Mouse (Mus musculus): ENCODE results near the gene Ctnnal1.

Gene Ctnnal1

DNA sequence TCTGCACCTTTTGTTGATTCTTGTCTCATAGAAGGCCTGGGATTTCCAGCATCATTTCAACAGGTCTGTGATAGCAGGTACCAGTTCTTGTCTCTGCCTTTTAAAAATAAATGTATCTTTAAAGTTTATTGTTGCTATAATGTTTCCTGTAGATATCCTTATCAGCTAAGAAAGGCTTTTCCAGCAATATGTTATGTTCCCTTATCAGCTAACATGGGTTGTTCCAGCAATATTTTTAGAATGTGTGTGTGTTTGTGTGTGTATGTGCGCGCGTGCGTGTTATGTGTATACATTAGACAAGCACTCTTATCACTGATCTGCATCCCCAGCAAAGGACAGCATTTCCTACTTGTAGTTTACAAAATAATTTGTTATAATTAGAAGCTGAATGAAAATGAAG, 3.4 kb downstream of the Ctnnal1 start:
- DNase-seq (ENCODE audit: low spot score) = no peak

DNA sequence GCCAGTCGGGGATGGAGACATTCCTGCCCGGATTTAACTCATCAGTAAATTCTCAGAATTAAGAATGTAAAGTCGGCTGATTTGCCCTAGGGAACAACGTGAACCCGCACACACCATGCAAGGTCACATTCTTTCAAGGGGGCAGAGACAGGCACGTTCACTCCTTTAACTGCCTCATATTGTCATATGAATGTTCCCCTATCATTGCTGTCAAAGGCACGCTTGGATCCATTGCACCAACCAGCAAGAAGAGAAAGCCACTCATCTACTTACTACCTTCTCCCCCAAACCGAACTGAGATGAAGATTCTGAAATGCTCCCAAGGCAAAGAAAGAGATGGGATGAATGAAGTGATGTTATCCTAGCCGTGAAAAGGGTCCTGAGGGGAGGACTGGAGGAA, 6.3 kb downstream of the Ctnnal1 start:
- no peak for DNase-seq (ENCODE audit: low spot score)

DNA sequence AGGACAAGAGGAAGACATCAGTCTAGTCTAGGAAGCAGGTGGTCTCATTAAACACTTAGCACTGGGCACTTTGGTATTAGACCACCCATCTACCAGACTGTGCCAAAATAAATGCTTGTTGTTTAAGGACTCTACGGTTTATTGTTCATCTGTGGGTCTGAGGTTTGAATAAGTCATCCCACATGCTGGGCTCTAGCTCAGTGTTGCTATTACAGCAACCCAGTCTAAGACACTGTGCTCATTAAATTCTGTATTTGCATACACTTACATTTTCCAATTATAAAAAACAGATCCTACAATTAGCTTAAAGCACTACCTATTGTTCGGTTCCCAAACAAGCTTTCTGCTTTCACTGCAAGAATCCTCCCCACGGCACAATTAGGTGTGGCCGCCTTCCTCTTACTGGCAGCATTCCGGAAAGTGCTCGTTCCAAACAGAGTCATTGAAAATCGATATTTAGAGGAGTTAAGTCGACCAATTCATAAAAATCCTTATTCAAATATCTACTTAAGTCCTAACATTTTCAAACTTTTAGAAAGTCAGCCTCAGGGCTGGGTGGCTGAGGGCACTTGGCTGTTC, 8.5 kb downstream of the Ctnnal1 start:
- no peak for DNase-seq (ENCODE audit: low spot score)

GRCm38 (mm10) chr4:56855935-56856334, 9.1 kb downstream of the Ctnnal1 start:
- DNase-seq (ENCODE audit: low spot score) = no peak

GRCm38 (mm10) chr4:56850724-56851123, 14.3 kb downstream of the Ctnnal1 start:
- DNase-seq (ENCODE audit: low spot score) = no peak

GRCm38 (mm10) chr4:56848044-56848443, 16.9 kb downstream of the Ctnnal1 start:
- no peak for DNase-seq (ENCODE audit: low spot score)

DNA sequence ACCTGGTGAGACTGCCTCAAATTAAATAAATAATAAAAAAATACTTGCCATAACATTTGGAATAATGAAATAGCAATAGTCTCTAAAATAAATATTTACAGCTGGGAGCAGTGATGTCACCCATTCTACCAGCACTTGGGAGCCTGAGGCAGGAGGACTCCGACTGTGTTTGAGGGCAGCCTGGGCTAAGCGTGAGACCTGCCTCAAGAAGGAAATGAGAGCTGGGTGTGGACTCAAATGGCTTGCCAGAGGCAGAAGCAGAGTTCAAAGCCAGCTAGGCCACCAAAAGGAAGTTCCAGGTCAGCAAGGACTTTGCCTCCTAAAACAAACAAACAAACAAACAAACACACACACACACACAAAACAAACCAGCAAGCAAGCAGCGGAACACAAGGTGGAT, 17.6 kb downstream of the Ctnnal1 start:
- no peak for DNase-seq (ENCODE audit: low spot score)

DNA sequence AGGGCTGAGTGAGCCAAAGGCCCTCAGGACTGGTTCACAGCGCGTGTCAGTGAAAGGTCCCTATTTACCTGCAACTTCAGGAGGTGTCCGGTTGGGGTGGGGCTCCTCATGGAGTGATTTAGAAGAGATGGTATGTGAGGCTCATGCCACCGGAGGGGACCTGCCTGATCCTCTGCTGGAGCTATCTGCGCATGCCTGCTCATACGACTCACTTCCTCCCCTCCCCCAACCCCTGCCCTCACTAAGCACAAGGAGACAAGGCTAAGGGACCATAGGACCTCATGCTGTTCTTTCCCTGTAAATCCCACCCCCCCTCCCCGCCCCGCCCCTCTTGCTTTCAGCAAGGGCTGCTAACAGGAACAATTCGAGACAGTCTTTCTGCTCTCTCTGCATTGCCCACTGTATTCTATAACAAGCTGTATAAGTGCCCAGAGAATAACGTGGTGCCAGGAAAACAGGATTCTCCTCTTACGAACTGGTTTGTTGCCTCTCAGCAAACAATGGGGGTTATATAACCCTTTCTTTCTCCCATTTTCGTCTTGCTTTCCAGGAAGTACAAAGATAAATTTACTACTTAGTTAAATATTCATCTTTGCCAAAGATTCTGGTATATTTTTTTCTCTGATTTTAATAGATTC, 19.0 kb downstream of the Ctnnal1 start:
- no peak for DNase-seq (ENCODE audit: low spot score)

DNA sequence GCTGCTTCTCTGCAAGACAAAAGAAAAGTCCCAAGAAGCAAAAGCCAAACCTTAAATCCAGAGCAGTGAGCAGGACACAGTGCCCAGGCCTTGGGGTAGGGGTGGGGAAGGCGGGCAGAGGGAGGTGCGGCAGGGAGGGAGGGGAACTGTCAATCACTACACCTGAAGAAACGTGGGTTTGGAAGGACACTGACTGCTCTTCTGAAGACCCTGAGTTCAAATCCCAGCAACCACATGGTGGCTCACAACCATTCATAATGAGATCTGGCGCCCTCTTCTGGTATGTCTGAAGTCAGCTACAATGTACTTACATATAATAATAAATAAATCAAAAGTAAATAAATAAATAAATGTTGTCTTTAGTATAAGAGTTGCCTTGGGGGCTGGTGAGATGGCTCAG, 20.1 kb downstream of the Ctnnal1 start:
- DNase-seq (ENCODE audit: low spot score) = no peak

GRCm38 (mm10) chr4:56843963-56844362, 21.0 kb downstream of the Ctnnal1 start:
- DNase-seq (ENCODE audit: low spot score) = no peak

GRCm38 (mm10) chr4:56842501-56842900, 22.5 kb downstream of the Ctnnal1 start:
- no peak for DNase-seq (ENCODE audit: low spot score)

GRCm38 (mm10) chr4:56840297-56840696, 24.7 kb downstream of the Ctnnal1 start:
- no peak for DNase-seq (ENCODE audit: low spot score)

DNA sequence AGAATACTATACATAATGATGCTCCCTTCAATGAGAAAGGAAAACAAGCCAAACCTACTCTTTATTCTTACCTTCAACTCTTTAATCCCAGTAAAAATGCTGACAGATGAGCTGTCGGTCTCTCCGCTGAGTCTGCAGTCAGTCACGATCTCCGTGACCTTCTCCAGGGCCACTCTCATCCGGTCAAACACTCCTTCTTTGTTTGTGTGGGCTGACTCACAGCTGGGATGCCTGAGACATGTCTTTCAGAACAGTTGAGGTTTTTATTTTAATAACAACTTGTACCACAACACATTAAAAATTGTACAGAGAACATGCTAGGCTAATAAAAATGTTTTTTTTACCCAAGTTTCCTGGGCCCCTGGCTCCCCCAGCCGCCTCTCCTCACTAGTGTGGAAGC, 27.3 kb downstream of the Ctnnal1 start:
- DNase-seq (ENCODE audit: low spot score) = no peak

GRCm38 (mm10) chr4:56831998-56832397, 33.0 kb downstream of the Ctnnal1 start:
- DNase-seq (ENCODE audit: low spot score) = no peak

DNA sequence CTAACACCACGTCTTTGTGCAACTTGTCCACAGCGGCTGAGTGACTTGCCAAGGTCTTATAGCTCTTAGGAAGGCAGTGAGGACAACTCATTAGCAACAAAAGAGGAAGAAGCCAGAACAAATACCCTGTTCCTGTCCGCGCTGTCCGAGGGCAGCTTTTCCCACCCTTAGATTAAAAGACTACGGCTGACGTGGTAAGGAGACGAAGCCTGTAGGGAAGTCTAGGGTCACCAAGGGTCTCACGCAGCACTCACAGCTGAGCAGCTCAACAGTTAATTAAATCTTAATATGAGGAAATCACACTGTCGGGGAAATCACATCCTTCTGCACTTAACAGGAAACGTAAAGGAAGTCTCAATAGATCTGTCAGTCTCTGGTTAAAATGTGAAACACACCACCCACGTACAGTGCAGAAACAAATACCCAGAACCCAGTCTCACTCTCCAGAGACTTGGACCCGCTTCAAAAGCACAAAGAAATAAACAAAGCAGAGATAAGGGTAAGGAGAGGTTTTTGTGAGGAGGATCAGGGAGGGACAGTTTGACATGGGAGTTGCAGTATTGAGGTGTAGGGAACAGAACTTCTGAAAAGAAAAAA, 33.9 kb downstream of the Ctnnal1 start:
- DNase-seq (ENCODE audit: low spot score) = no peak

GRCm38 (mm10) chr4:56829511-56829921, 35.5 kb downstream of the Ctnnal1 start:
- no peak for DNase-seq (ENCODE audit: low spot score)

DNA sequence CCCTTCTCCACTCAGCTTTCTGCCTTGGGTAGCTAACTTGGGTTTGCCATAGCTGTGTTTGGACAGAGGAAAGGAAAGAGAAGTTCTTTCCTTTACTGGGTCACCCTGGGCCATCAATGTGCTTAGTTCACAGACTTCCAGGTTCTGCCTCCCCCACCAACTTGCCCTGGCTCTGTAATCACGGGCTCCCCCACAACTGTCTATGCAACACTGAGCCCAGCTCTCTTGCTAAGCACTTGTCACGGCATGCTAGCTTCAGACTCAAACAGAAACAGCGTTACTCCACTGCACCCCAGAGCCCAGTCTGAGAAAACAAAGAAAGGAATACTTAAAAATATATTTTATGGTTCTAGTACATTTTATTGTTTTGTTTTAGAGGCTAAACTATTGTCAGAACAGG, 36.1 kb downstream of the Ctnnal1 start:
- DNase-seq (ENCODE audit: low spot score) = no peak

DNA sequence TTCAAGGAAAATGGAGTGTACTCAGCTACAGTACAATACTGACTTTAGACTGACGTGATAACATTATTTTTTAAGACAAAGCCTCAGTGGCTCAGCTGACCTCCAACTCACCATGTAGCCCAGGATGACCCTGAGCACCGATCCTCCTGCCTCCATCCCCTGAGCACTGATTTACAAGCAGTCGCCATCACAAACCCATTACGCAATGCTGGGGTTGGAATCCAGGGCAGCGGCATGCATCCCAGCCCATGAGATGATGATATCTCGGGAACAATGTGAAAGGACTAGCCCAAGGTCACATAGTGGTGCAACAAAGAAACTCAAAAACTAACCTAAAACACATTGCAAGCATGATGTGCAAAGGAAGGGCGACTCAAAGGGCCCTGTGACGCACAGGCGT, 40.8 kb downstream of the Ctnnal1 start:
- no peak for DNase-seq (ENCODE audit: low spot score)

- no peak for DNase-seq (ENCODE audit: low spot score)
Observed at GRCm38 (mm10) chr4:56820017-56820550, 44.9 kb downstream of the Ctnnal1 start.

GRCm38 (mm10) chr4:56815131-56815530, 49.9 kb downstream of the Ctnnal1 start:
- DNase-seq (ENCODE audit: low spot score) = no peak

- DNase-seq (ENCODE audit: low spot score) = no peak
Observed at GRCm38 (mm10) chr4:56812096-56812495, 52.9 kb downstream of the Ctnnal1 start.

DNA sequence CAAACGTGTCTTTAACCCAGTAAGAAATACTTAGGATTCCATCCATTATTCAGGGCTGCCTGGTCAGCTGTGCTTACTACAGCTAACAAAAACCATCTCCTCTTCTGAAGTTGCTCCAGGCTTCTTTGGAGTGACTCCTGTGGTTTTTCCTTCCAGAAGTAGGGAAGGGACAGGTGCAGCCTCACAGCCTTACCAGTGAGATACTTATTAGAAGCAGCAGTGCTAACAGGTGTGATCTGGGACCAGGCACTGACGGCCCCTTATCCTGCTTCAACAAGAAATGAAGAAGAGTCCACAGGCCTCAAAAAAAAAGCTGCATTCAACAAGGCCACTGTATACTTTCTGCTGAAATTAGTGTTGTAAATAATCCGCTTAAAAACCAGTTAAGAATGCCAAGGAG, 53.3 kb downstream of the Ctnnal1 start:
- no peak for DNase-seq (ENCODE audit: low spot score)

GRCm38 (mm10) chr4:56809050-56809449, 55.9 kb downstream of the Ctnnal1 start:
- DNase-seq (ENCODE audit: low spot score) = no peak
